Mouse (Mus musculus): ENCODE data around the gene Itga1.

Gene Itga1

GRCm38 (mm10) chr13:115101355-115102191 is at the start of gene Itga1, which contains the start of gene Gm49395:
Gene Itga1 (minus strand): TSS chr13:115101964.
Gene Gm49395 (minus strand): TSS chr13:115101921.
- in situ Hi-C loops (cut with MseI, MboI) = no loop called here

GRCm38 (mm10) chr13:115150602-115151001 is 48.8 kb upstream of the Itga1 start:
- in situ Hi-C loops (cut with MseI, MboI) = no loop called here

- in situ Hi-C loops (cut with MseI, MboI) = no loop called here
Observed at GRCm38 (mm10) chr13:115149849-115150248, 48.1 kb upstream of the Itga1 start.

- in situ Hi-C loops (cut with MseI, MboI) = no loop called here
Observed at GRCm38 (mm10) chr13:115143575-115143974, 41.8 kb upstream of the Itga1 start.

DNA sequence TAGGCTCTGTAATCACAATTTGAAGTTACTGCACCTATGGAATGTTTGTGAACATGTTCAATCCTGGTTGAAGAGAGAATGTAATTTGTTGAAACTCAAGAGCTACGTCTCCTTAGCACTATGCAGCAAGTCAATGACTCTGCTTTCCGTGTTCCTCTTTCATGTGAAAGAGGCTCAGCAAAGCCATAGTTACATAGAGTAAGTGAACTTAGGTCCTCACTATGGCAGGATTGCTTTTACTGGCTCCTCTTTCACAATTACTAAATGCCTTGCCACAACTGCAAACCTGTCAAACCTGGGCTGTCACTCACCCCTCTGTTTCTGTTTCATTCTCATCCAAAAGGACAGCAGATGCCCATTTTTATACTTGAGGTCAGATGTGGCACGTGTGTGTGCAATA is 40.3 kb upstream of the Itga1 start:
- in situ Hi-C loops (cut with MseI, MboI) = no loop called here

DNA sequence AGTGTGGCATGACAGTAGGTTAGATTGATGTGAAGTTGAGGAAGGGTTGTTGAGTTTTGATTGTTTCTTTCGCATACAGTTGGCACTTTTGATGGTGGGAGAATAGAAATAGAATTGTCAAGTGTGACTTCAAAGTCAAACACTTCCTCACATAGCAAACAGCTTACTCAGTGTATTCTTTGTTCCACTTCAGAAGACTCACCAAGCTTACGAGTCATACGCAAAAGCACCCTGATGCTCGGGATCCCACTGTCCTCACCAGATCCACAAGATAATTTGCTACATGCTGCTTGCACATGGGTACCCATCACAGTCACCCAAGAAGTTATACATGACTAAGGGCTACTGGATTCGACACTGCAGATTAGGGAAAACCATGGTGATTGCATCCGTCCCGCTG is 36.7 kb upstream of the Itga1 start:
- in situ Hi-C loops (cut with MseI, MboI) = no loop called here

GRCm38 (mm10) chr13:115136761-115137160 is 35.0 kb upstream of the Itga1 start:
- in situ Hi-C loops (cut with MseI, MboI) = no loop called here

GRCm38 (mm10) chr13:115132435-115132834 is 30.7 kb upstream of the Itga1 start:
- in situ Hi-C loops (cut with MseI, MboI) = no loop called here

DNA sequence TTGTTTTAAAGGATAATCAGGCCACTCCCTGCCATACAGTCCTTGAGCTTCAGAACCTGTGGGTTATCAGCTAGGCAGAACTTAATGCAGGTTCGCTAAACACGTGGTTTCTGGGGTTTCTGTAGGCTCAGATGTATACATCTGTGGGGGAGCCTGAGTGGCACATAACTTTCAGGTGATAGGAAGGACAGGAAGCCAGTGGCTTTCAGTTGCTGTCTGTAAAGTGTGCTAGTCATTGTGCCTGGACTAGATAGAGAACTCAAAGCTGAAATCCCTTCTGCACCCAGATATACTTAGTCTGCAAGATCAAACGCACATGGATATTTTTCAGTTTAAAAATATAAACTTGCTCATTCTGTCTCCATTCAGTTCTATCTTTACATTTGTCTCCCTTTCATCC is 29.6 kb upstream of the Itga1 start:
- in situ Hi-C loops (cut with MseI, MboI) = no loop called here

DNA sequence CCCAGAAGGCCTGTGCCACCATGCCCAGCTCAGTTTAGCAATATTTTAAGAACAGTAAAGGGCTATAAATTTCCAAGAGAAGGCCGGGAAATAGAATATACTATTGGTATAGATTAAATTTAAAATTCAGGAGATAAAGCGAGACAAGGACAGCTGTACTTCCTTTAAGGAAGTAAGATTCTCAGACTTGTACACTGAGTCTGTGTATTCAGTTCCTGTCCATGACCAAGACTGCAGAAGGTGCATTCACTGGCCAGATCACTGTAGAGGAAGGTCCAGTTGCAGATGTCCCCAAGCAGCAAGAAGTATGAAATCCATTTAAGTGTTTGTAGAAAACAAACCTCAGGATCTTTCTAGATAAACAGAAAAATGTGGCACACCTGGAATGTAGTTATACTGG is 28.3 kb upstream of the Itga1 start:
- in situ Hi-C loops (cut with MseI, MboI) = no loop called here

- in situ Hi-C loops (cut with MseI, MboI) = no loop called here
Observed at GRCm38 (mm10) chr13:115127826-115128225, 26.1 kb upstream of the Itga1 start.

DNA sequence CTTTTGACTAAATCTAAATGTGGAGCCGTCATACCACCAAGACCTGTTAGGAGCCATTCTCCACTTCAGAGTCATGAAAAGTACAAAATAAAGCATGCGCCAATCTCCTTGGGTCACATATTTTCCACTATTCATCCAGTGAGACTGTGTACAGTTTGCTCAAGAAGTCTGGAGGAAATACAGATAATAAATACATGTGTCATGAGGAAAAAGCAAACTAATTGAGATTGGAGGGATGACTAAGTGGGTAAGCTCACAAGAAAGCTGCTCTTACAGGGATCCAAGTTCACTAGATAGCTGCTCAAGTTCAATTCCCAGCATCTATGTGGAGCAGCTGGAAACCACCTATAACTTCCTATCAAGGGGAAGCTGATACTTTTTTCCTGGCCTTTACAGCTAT is 24.8 kb upstream of the Itga1 start:
- in situ Hi-C loops (cut with MseI, MboI) = no loop called here

- in situ Hi-C loops (cut with MseI, MboI) = no loop called here
Observed at GRCm38 (mm10) chr13:115125130-115125529, 23.4 kb upstream of the Itga1 start.

- in situ Hi-C loops (cut with MseI, MboI) = no loop called here
Observed at GRCm38 (mm10) chr13:115124521-115124920, 22.8 kb upstream of the Itga1 start.

DNA sequence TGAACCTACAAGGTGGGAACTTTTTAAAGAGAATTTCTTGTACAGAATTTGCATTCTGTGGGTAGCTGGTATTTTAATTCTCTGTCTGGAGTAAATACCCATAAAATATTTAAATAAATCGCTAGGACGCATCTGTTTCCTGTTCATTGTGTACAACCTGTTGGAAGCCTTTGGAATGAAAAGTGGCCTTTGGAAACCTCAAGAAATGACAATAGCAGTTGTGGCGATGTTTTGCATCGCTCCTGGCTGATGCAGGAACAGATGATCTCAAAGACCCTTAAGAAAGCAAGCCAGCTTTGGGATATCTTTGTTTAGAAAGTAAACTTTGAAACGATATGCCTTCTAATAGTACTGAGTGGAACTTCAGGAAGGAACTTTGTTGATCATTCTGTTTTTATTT is 17.0 kb upstream of the Itga1 start:
- in situ Hi-C loops (cut with MseI, MboI) = no loop called here

DNA sequence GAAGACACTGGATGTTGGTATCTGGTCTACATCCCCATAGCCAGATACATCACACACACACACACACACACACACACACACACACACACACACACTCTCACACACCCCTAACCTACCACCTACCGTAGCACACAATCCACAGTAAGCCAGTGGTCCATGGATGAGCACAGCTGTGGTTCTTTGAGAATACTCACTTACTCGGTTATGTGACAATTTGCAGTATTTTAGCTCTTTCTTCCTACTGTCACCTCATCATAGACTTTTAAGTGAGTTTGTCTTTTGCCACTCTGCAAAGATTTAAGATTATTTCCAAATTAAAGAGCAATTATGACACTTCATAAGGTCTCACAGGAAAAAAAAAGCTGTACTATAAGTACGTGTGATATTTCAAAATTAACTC is 16.4 kb upstream of the Itga1 start:
- in situ Hi-C loops (cut with MseI, MboI) = no loop called here

DNA sequence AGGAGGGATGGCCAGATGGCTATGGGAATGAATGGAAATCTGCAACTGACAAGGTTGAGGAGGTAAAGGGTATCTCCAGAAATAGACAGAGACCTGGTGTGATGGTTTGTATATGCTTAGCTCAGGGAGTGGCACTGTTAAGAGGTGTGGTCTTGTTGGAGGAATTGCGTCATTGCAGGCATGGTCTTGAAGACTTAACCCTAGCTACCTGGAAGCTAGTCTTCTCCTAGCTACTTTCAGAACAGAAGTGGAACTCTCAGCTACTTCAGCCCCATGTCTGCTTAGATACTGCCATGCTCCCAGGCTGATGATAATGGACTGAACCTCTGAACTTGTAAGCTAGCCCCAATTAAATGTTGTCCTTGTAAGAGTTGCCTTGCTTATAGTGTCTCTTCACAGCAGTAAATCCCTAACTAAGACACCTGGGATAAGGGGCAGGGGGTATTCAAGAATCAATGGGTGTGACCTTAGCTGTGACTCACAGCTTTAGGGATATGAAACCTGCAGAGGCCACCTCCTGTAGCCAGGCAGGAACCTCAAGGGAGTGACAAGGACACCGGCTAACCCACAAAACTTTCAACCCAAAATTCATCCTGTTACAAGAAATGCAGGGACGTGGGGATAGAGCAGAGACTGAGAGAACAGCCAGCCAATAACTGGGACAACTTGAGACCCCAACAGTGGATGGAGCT is 15.3 kb upstream of the Itga1 start:
- in situ Hi-C loops (cut with MseI, MboI) = no loop called here

- in situ Hi-C loops (cut with MseI, MboI) = no loop called here
Observed at GRCm38 (mm10) chr13:115109628-115110027, 7.9 kb upstream of the Itga1 start.

DNA sequence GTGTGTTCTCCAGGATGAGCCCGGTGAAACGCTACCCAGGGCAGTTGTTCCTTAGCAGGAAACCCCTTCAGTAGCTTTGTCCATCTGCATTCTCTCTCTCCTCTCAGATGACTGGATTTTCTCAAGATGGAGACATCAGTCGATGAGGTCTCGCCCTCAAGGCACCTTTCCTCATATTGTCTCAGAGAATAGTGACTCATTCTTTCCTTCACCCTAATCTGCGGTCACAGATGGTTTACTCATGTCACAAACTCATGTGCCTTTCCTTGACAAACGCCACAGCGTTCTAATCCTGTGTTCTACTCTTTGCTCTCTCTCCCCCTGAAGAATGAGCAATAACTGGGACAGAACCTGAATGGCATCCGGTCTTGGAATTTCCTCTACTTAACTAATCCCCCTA is 5.7 kb upstream of the Itga1 start:
- in situ Hi-C loops (cut with MseI, MboI) = no loop called here

GRCm38 (mm10) chr13:115106183-115106582 is 4.4 kb upstream of the Itga1 start:
- in situ Hi-C loops (cut with MseI, MboI) = no loop called here

- in situ Hi-C loops (cut with MseI, MboI) = no loop called here
Observed at GRCm38 (mm10) chr13:115102754-115103153, 990 bp upstream of the Itga1 start.

DNA sequence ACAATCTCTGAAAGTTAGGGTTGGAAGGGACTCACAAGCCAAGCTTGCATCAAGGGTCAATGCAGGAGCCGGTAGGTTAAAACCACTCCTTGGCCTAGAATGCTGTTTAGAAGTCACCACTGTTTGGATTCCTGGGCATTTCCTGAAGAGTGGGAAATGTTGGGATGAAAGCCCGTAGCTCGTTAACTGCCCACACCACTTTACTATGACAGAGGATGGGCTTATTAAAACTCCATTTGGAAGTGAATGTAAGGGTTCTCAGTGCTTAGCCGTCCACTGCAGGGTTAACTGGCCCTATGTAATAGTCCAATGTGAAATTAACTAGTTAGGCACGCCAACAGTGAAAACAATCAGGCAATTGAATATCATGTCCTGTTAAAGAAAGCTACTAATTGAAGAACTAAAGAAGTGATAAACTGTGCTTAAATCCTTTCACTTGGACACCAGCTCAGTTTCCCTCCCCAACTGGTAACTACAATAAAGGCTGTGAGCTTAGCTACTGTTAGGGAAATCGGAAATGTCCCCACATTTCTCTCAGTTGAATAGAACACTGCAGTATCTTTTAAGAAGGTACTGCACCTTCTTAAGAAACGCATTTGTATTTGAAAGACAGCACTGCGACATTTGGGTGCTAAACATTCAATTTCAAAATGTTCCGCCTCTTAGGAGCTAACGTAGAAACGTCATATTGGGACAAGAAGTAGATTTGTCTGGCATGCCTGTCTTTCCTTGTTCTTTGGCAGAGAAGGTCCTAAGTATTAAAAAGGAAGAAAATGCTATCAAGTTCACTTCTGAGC is 1.2 kb downstream of the Itga1 start:
- in situ Hi-C loops (cut with MseI, MboI) = no loop called here
